Mouse (Mus musculus) retina, postnatal 7 days (tissue): ENCODE data around the gene Hsd17b13.
A peak's percentile ranks its signal among the peaks of the same experiment; 100 is the strongest.

ENCODE experiments used
- DNase-seq: peaks from one replicate; pipeline ENCODE4 v3.0.0-alpha.2; 2012; ENCODE audit warnings: low read depth, low spot score

The Hsd17b13 gene

GRCm38 (mm10) chr5:103923755-103924154 is 53.5 kb downstream of the Hsd17b13 start:
- no peak for DNase-seq

GRCm38 (mm10) chr5:103923101-103923500 is 54.1 kb downstream of the Hsd17b13 start:
- no peak for DNase-seq

GRCm38 (mm10) chr5:103922436-103922835 is 54.8 kb downstream of the Hsd17b13 start:
- no peak for DNase-seq

- DNase-seq = no peak
Measured at GRCm38 (mm10) chr5:103919497-103919896, 57.7 kb downstream of the Hsd17b13 start.

- DNase-seq = no peak
Measured at GRCm38 (mm10) chr5:103918233-103918632, 59.0 kb downstream of the Hsd17b13 start.

DNA sequence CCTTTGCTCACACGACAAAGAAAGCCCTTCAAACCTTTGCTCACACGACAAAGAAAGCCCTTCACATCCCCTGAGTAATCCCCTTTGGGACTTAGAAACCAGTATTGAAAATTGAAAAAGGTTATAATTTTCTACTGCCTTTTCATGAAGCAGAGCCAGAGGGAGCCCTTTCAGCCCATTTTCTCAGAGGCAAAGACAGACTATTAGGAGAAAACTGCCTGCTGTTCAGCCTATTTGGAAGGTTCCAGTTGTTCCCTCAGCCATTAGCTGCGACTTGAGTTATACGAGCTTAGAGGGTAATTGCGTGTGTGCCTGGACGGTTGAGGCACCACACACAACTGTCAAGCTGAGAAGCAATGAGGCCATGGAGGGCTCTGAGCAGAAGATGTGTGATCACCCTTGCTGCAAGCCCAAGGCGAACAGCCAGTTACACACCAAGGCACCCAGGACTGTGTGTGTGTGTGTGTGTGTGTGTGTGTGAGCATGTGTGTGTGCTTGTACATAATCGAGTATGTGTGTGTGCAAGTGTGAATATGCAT is 59.8 kb downstream of the Hsd17b13 start:
- DNase-seq = no peak

DNA sequence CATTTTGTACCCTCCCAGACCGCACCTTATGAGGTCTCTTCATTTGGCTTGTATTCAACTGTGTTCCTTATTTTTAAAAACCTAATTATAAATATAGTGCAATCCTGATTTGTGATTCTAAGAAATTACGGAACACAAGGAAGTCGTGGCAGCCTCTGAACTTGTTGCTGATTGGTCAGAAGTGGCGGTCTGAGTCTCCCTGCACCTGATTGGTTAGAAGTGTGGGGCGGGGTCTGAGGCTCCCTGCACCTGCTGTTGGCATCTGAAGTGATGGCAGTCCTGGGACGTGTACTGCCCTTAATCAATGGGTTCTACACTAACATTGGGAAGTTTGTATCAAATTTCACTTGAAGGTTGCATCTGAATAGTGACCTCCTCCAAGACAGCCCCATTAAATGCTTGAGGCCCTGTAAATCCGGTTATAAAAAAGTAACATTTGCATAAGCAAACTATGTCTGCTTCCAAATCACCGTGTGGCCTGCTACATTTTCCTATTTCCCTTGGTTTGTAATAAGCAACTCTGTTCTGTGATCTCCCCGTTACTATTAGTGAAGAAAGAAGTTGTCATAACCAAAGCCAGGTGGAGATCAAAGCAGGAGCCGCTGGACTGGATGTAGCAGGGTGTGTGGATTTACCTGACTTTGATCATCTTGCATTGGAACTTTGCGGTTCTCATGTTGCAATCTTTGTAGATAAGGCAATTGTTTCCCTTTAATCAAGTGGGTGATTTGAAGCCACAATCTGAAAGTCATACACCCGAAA is 60.4 kb downstream of the Hsd17b13 start:
- DNase-seq = no peak

- no peak for DNase-seq
Measured at GRCm38 (mm10) chr5:103914335-103915226, 62.6 kb downstream of the Hsd17b13 start.

DNA sequence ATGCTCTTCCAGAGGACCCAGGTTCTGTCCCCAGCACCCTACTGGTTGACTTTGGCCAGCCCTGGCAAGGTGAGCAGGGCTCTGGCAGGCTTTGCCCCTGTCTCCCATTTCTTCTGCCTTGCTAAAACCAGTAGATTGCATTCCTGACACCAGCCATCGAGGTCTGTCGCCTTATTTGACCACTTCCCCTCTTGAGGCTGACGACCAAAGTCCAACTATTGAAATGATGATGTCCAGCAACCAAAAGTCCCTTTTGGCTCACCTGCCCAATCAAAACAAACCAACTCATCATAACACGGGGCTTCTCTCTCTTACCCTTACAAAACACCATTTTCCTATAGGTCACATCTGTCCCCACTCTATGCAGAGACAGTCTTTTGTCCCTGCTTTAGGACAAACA is 64.1 kb downstream of the Hsd17b13 start:
- DNase-seq = no peak

DNA sequence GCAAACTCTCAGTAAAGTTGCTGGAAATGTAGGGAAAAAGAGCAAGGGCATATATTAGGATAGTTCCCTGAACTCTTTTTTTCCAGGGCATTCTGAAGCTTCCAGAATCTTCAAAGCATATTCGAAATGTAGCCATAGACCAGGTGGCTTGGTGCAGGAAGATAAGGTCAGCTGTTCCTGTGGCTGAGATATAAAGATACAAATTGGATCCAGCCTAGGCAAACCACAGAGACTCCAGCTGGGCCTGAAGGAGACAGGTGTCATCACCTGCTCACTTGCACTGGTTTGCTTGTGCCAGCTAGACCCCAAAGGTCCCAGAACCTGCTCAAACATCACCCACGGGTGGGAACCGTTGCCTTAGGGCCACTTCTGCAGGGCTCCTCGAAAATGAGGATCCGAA is 65.7 kb downstream of the Hsd17b13 start:
- DNase-seq = no peak

DNA sequence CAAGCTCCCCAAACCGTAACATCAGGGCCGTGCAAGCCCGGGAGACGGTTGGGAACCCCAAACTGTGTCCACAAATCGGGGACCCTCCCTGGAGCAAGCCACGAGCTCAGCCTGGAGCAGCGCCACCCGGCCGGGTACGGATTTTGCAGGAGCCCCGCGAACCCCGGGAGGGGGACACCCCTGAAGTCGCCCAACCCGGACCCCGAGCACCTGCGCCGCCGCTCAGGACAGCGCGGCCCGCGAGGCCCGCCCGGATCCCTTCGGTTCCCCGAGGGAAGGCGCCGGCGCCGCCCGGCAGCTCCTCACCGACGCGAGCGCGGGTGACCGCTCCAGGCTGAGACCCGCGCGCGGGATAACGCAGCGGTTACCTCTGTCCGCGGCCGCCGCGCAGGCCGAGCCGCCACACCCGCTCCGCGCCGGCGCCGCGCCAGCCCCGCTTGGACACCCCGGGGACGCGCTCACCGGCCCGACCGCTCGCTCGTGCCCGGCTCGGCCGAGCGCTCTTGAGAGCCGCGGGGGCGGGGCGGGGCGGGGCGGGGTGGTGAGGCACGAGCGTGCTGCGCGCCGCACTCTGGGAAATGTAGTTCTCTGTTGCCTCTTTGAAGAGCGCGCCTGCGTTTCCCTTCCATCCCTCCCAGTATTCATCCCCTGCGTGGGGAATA is 66.3 kb downstream of the Hsd17b13 start, which contains the start of gene Klhl8:
Gene Klhl8, minus strand, starts transcription at position 512 of the 662 bp plus-strand sequence.
- DNase-seq = peak; percentile 89

DNA sequence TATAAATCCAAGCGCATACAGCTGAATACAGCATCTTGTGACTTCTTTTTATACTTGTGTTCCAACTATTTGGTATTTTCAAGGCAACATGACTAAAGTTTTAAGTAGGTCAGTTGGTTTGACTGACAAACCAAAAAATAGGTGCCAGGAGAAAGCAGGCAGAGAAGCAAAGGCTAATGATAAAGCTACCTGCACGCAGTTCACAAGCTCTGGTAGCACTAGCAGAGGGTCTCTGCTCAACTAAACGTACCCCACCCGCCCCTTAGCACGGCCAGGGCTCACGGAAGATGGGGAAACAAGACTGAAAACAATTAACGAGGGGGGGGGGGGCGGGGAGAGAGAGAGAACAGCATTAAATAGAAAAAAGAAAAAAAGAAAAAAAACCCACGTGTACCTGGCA is 67.1 kb downstream of the Hsd17b13 start:
- DNase-seq = no peak

DNA sequence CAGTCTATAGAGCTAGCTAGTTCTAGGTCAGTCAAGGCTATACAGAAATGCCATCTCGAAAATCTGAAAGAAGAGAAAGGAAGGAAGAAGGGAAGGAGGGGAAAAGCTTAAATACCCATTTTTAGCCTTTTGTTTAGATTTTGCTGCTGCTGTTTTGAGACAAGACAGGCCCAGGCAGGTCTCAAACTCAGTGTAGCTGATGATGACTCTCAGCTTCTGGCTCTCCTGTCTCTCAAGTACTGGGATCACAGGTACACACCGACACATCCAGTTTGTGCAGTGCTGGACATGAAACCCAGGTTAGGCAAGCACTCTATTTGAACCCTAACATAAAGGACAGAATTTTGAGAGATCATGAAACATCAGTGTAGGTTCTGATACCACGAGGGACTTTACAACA is 67.7 kb downstream of the Hsd17b13 start:
- DNase-seq = no peak

- DNase-seq = no peak
Measured at GRCm38 (mm10) chr5:103908851-103909250, 68.4 kb downstream of the Hsd17b13 start.

GRCm38 (mm10) chr5:103907844-103908243 is 69.4 kb downstream of the Hsd17b13 start:
- DNase-seq = no peak

DNA sequence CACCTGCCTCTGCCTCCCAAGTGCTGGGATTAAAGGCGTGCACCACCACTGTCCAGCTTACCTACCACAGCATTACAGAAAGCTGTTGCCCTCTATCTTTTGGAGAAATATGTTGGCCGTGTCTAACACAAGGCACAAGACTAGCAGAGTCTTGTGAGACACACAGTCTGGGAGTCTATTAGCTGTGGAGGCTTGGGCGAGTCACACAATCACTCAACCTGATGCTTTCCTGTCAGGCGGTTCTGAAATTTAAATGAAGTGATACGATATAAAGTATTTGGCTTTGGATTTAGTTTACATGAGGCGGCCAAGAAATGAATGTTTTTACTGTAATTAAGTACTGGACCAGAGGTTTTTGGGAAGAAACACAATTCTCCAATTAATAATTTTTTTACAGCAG is 71.0 kb downstream of the Hsd17b13 start:
- DNase-seq = no peak
